Comparison of ENCODE assay signal across 7 mouse cellular contexts in genomic region chr8:120113306-120113705, GRCm38 (mm10). TPM values are rescaled to one million over a fixed set of nuclear protein-coding genes. Genes with fewer than 3 reads are reported as not detected.
DNase-seq lines count a peak whose midpoint lies in the region; ATAC-seq and TF ChIP-seq lines count a peak whose summit lies in the region.

No protein-coding gene starts in this region.

- ATAC-seq in forebrain, embryonic 14.5 days: no peak
- peak; percentile 62 for ATAC-seq in intestine, embryonic 16.5 days
- ATAC-seq in lung, embryonic 14.5 days (ENCODE audit: insufficient read depth): peak; percentile 45

- peak overlapping the region; percentile 87 for H3K4me2 ChIP-seq in forebrain, embryonic 14.5 days (ENCODE audit: low read length)
- H3K4me2 ChIP-seq in intestine, embryonic 16.5 days (ENCODE audit: low read depth, low read length): peak overlapping the region; percentile 80
- peak overlapping the region; percentile 96 for H3K4me2 ChIP-seq in lung, embryonic 14.5 days

- peaks cover 33% of the 10 kb centered on the region for H3K4me1 ChIP-seq in E14TG2a.4 (replicated peaks; ENCODE audit: low read depth, low read length)
- H3K4me1 ChIP-seq in forebrain, embryonic 14.5 days (ENCODE audit: control insufficient read depth, insufficient read depth, low read length): peaks cover 11% of the 10 kb centered on the region
- H3K4me1 ChIP-seq in intestine, embryonic 16.5 days (ENCODE audit: control insufficient read depth, insufficient read depth, low read length): peaks cover 17% of the 10 kb centered on the region
- H3K4me1 ChIP-seq in lung, embryonic 14.5 days (ENCODE audit: insufficient read depth): no peaks in the 10 kb centered on the region
- H3K4me1 ChIP-seq in small intestine, adult 2 months (ENCODE audit: control insufficient read depth, insufficient read depth, insufficient read length, low read length): peaks cover 20% of the 10 kb centered on the region; the same call in 1 of the 2 replicates

- H3K9ac ChIP-seq in forebrain, embryonic 14.5 days (ENCODE audit: low read length): peak overlapping the region; percentile 75
- H3K9ac ChIP-seq in intestine, embryonic 16.5 days (ENCODE audit: low read depth, low read length): peak overlapping the region; percentile 77
- peak overlapping the region; percentile 57 for H3K9ac ChIP-seq in lung, embryonic 14.5 days

- peak overlapping the region; percentile 88 for H3K27ac ChIP-seq in forebrain, embryonic 14.5 days (ENCODE audit: low read depth, low read length)
- H3K27ac ChIP-seq in intestine, embryonic 16.5 days (ENCODE audit: low read length): peak overlapping the region; percentile 97
- peak overlapping the region; percentile 88 for H3K27ac ChIP-seq in lung, embryonic 14.5 days (ENCODE audit: low read depth)
- peak overlapping the region; percentile 91 for H3K27ac ChIP-seq in small intestine, adult 2 months (ENCODE audit: insufficient read depth, low read depth, low read length)

- H3K9me3 ChIP-seq in E14TG2a.4 (ENCODE audit: low read length): no peaks in the 10 kb centered on the region
- no peaks in the 10 kb centered on the region for H3K9me3 ChIP-seq in forebrain, embryonic 14.5 days (replicated peaks; ENCODE audit: control insufficient read depth, low read length)
- H3K9me3 ChIP-seq in intestine, embryonic 16.5 days (ENCODE audit: control insufficient read depth, low read length): no peaks in the 10 kb centered on the region
- no peaks in the 10 kb centered on the region for H3K9me3 ChIP-seq in lung, embryonic 14.5 days (ENCODE audit: low read depth, low read length)

- H3K36me3 ChIP-seq in E14TG2a.4 (ENCODE audit: insufficient read depth, low read length): no peaks in the 10 kb centered on the region
- no peaks in the 10 kb centered on the region for H3K36me3 ChIP-seq in forebrain, embryonic 14.5 days (ENCODE audit: control insufficient read depth, insufficient read depth, low read length)
- H3K36me3 ChIP-seq in intestine, embryonic 16.5 days (ENCODE audit: control insufficient read depth, insufficient read depth, low read length): no peaks in the 10 kb centered on the region
- no peaks in the 10 kb centered on the region for H3K36me3 ChIP-seq in lung, embryonic 14.5 days (ENCODE audit: insufficient read depth)
- H3K36me3 ChIP-seq in small intestine, adult 2 months (ENCODE audit: control insufficient read depth, insufficient read depth, low read length): no peaks in the 10 kb centered on the region

- peak; percentile 84 for DNase-seq in Muller cell, postnatal 12 days (ENCODE audit: inconsistent ontology term)
- no peak for DNase-seq in forebrain, embryonic 14.5 days (ENCODE audit: low spot score)
- DNase-seq in lung, embryonic 14.5 days: no peak
- DNase-seq in right cerebral cortex, postnatal 4 days: no peak

- peak overlapping the region; percentile 89 for H3K4me3 ChIP-seq in E14TG2a.4 (replicated peaks; ENCODE audit: low read length)
- H3K4me3 ChIP-seq in forebrain, embryonic 14.5 days (ENCODE audit: low read depth, low read length): peak overlapping the region; percentile 72
- H3K4me3 ChIP-seq in intestine, embryonic 16.5 days (ENCODE audit: low read length): peak overlapping the region; percentile 63
- H3K4me3 ChIP-seq in lung, embryonic 14.5 days (ENCODE audit: low read depth, low read length): peak overlapping the region; percentile 68
- peak overlapping the region; percentile 64 for H3K4me3 ChIP-seq in small intestine, adult 2 months (ENCODE audit: low read depth, low read length)

- WGBS in forebrain, embryonic 14.5 days: 4% methylated on average over 10 of the region's 10 CpGs
- WGBS in intestine, embryonic 16.5 days: 3% methylated on average over 10 of the region's 10 CpGs
- 1% methylated on average over 10 of the region's 10 CpGs for WGBS in lung, embryonic 14.5 days
- 1% methylated on average over 10 of the region's 10 CpGs for WGBS in small intestine, adult 2 months

- peaks cover 59% of the 10 kb centered on the region for H3K27me3 ChIP-seq in E14TG2a.4 (ENCODE audit: insufficient read depth, low read length)
- peaks cover 11% of the 10 kb centered on the region for H3K27me3 ChIP-seq in forebrain, embryonic 14.5 days (replicated peaks; ENCODE audit: control insufficient read depth, insufficient read depth, low read length)
- H3K27me3 ChIP-seq in intestine, embryonic 16.5 days (replicated peaks; ENCODE audit: control insufficient read depth, insufficient read depth, low read length): peaks cover 11% of the 10 kb centered on the region
- H3K27me3 ChIP-seq in lung, embryonic 14.5 days (ENCODE audit: insufficient read depth, low read length): peaks cover 34% of the 10 kb centered on the region
- H3K27me3 ChIP-seq in small intestine, adult 2 months (ENCODE audit: control insufficient read depth, insufficient read depth, low read length): peaks cover 5% of the 10 kb centered on the region; the same call in 1 of the 2 replicates

- TF ChIP-seq CTCF in E14TG2a.4 (conservative IDR thresholded peaks at IDR 0.05; ENCODE audit: low read length): no peak
- no peak for TF ChIP-seq CTCF in lung, embryonic 14.5 days (IDR thresholded peaks at IDR 0.05; ENCODE audit: low read depth)
- no peak for TF ChIP-seq CTCF in small intestine, adult 2 months (IDR thresholded peaks at IDR 0.05; ENCODE audit: extremely low read depth, insufficient read length, insufficient replicate concordance, low read depth, low read length)

- no peak for TF ChIP-seq POLR2A in small intestine, adult 2 months (IDR thresholded peaks at IDR 0.05; ENCODE audit: low read depth, low read length)

RNA-seq across cellular contexts. Expression of gene 6430548M08Rik, which starts 0.6 kb away (rescaled TPM):
- 20.4 and 30.1 TPM in 2 replicates for polyA plus RNA-seq in forebrain, embryonic 14.5 days (2014; fragmentation: Nextera tagmentation; extraction: Ambion mirVana)
- 4.6 and 5.1 TPM in 2 replicates for polyA plus RNA-seq in intestine, embryonic 16.5 days (2015; fragmentation: Nextera tagmentation; extraction: Ambion mirVana)
- polyA plus RNA-seq in lung, embryonic 14.5 days (2014; fragmentation: Nextera tagmentation; extraction: Ambion mirVana): 7.1 and 8.0 TPM in 2 replicates
- polyA plus RNA-seq in small intestine, adult 2 months (2012; rRNA removed): 8.0 and 22.6 TPM in 2 replicates

RNA-seq across cellular contexts. Expression of gene Zdhhc7, which starts 12.0 kb away (rescaled TPM):
- polyA plus RNA-seq in forebrain, embryonic 14.5 days (2014; fragmentation: Nextera tagmentation; extraction: Ambion mirVana): 19.5 and 21.8 TPM in 2 replicates
- polyA plus RNA-seq in intestine, embryonic 16.5 days (2015; fragmentation: Nextera tagmentation; extraction: Ambion mirVana): 40.5 and 44.7 TPM in 2 replicates
- polyA plus RNA-seq in lung, embryonic 14.5 days (2014; fragmentation: Nextera tagmentation; extraction: Ambion mirVana): 33.9 and 37.5 TPM in 2 replicates
- polyA plus RNA-seq in small intestine, adult 2 months (2012; rRNA removed): 99.7 and 172 TPM in 2 replicates
